Mouse (Mus musculus) embryo, embryonic 10 days (tissue): Measurements from ENCODE around the gene Cd93.

Experiments used
- DNase-seq: peaks from one replicate; pipeline ENCODE4 v3.0.0-alpha.2; 2015; ENCODE audit warnings: low spot score

Gene Cd93

GRCm38 (mm10) chr2:148443249-148443958 is at the start of gene Cd93:
Cd93 (minus strand) TSS chr2:148443563.
- peak; percentile 46 for DNase-seq

GRCm38 (mm10) chr2:148492108-148492507 is 48.7 kb upstream of the Cd93 start:
- DNase-seq, result no peak

- DNase-seq, result no peak
Observed at GRCm38 (mm10) chr2:148490150-148490549, 46.8 kb upstream of the Cd93 start.

GRCm38 (mm10) chr2:148488885-148489284 is 45.5 kb upstream of the Cd93 start:
- no peak for DNase-seq

GRCm38 (mm10) chr2:148485576-148485975 is 42.2 kb upstream of the Cd93 start:
- no peak for DNase-seq

GRCm38 (mm10) chr2:148480376-148480775 is 37.0 kb upstream of the Cd93 start:
- DNase-seq, result no peak

GRCm38 (mm10) chr2:148478141-148478701 is 34.9 kb upstream of the Cd93 start:
- DNase-seq, result peak; percentile 74

GRCm38 (mm10) chr2:148477346-148477745 is 34.0 kb upstream of the Cd93 start:
- no peak for DNase-seq

- DNase-seq, result no peak
Observed at GRCm38 (mm10) chr2:148476576-148476975, 33.2 kb upstream of the Cd93 start.

GRCm38 (mm10) chr2:148475879-148476495 is 32.6 kb upstream of the Cd93 start:
- no peak for DNase-seq

GRCm38 (mm10) chr2:148469341-148470238 is 26.2 kb upstream of the Cd93 start:
- DNase-seq, result peak; percentile 17

- no peak for DNase-seq
Observed at GRCm38 (mm10) chr2:148467921-148468440, 24.6 kb upstream of the Cd93 start.

- no peak for DNase-seq
Observed at GRCm38 (mm10) chr2:148455341-148455740, 12.0 kb upstream of the Cd93 start.

GRCm38 (mm10) chr2:148454014-148454542 is 10.7 kb upstream of the Cd93 start:
- no peak for DNase-seq

GRCm38 (mm10) chr2:148453061-148453460 is 9.7 kb upstream of the Cd93 start:
- DNase-seq, result no peak

- no peak for DNase-seq
Observed at GRCm38 (mm10) chr2:148451498-148451897, 8.1 kb upstream of the Cd93 start.

- DNase-seq, result no peak
Observed at GRCm38 (mm10) chr2:148450616-148451015, 7.3 kb upstream of the Cd93 start.

GRCm38 (mm10) chr2:148449659-148450058 is 6.3 kb upstream of the Cd93 start:
- DNase-seq, result no peak

GRCm38 (mm10) chr2:148446446-148446845 is 3.1 kb upstream of the Cd93 start:
- DNase-seq, result no peak

GRCm38 (mm10) chr2:148445616-148446015 is 2.3 kb upstream of the Cd93 start:
- DNase-seq, result no peak

- DNase-seq, result no peak
Observed at GRCm38 (mm10) chr2:148444472-148444871, 1.1 kb upstream of the Cd93 start.

- no peak for DNase-seq
Observed at GRCm38 (mm10) chr2:148442710-148443109, 653 bp downstream of the Cd93 start.
